Mouse (Mus musculus) ovary, postnatal 14 days (tissue): ENCODE data around the gene Tnk2.
"Not testable (repeated sequence)": the region's sequence is repeated elsewhere in the genome, so short reads cannot be mapped to it uniquely, and the experiment has no call there.

Source experiments
- DNase-seq: peaks from one replicate; pipeline ENCODE4 v3.0.0; 2022; ENCODE audit warnings: low spot score

Tnk2 gene

DNA sequence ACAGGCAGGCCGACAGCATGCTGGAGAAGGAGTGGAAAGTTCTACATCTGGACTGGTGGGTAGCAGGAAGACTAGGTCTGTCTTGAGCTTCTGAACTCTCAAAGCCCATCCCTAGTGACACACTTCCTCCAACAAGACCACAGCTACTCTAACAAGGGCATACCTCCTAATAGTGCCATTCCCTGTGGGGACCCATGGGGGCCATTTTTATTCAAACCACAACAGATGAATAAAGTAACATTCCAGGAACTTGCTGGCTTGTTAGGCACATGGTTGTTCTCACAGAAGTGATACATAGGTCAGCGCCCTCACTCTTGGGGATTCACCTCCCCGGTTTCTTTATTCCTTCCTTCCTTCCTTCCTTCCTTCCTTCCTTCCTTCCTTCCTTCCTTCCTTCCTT is 7.3 kb upstream of the Tnk2 start:
- no peak for DNase-seq

GRCm38 (mm10) chr16:32636871-32637521 is 6.7 kb upstream of the Tnk2 start:
- no peak for DNase-seq

DNA sequence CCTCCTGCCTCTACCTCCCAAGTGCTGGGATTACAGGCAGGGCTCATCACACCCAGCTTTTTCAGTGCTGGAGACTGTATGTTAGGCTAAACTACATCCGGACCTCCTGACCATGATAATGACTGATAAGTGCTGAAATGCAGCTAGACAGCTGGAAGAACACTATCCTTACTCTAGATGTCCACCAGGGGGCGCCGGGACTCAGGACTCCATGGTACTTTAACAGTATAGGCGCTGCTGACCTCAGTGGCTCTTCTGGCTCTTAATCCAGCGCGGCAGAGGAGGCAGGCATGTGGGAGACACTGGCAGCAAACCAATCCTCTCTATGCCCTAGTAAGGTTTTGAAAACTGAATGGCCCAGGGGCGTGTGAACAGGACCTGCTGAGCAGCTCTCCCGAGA is 5.2 kb upstream of the Tnk2 start:
- DNase-seq, result peak; percentile 70

GRCm38 (mm10) chr16:32640096-32640495 is 3.6 kb upstream of the Tnk2 start:
- no peak for DNase-seq

GRCm38 (mm10) chr16:32640683-32641082 is 3.0 kb upstream of the Tnk2 start:
- not testable (repeated sequence) for DNase-seq

DNA sequence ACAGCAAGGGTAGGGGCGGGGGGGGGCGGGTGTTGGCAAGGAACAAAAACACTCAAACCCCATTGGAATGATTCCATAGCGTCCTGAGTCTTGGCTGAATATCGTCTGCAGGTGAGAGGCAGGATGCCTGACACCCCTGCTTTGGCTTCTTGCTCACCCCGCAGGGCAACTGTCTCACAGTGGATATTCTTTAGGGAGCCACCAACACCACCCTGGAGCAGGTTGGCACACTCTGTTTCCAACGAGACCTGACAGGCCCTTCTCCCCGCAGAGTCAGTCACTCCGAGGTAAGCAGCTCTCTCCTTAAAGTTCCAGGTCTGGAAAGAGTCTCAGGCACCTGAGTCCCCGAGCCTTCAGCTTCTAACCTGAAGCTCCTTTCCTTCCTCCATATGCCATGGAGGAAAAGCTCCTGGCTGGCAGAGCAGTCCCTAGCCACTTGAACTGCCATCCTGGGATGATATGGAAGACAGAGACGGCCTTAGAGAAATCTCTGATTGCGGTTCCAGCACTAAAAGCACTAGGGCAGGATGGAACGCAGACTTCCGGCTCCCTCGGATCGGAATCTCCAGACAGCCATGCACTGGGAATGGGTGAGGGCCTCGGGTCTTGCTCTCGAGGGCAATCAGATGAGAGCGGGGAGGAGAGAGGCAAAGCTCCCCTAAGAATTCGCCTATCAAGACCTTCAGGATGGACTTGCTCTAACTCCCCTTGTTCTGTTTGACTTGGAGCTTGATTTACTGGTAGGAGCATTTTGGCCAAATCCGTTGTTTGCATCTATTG is 2.0 kb upstream of the Tnk2 start:
- no peak for DNase-seq

- DNase-seq, result no peak
These were observed 1.4 kb upstream of the Tnk2 start for GRCm38 (mm10) chr16:32642280-32642679.

DNA sequence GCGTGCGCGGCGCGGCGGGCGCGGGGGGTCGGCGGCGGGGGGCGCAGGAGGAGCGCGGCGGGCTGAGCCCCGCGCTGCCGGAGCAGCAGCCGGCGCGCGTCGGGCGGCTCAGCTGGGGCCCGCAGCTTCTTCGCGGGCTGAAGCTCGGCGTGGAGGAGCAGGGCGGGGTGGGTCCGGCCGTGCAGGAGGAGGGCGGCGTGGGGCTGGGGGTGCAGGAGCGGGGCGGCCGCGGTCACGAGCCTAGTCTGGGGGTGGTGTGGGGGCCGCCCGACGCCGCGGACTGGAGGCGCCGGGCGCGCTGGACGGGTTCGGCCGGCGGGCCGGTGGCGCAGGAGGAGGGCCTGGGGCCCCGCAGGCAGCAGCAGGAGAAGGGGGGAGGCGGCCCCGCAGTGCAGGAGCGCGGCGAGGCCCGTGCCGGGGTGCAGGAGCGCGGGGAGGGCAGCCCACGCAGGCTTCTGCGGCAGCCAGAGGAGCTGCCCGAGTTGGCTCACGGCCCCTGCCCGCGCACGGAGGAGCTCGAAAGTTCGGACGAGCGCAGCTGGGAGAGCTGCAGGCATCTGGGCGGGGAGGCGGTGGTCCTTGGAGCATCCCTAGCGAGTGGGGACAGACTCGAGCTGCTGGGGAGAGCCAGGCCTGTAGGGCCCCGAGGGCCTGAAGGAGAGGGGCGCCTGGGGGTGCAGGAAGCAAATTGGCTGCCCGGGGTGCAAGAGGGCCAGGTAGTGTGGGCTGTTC is 561 bp downstream of the Tnk2 start:
- DNase-seq, result no peak

- DNase-seq, result no peak
These were observed 1.1 kb downstream of the Tnk2 start for GRCm38 (mm10) chr16:32644801-32645170.

DNA sequence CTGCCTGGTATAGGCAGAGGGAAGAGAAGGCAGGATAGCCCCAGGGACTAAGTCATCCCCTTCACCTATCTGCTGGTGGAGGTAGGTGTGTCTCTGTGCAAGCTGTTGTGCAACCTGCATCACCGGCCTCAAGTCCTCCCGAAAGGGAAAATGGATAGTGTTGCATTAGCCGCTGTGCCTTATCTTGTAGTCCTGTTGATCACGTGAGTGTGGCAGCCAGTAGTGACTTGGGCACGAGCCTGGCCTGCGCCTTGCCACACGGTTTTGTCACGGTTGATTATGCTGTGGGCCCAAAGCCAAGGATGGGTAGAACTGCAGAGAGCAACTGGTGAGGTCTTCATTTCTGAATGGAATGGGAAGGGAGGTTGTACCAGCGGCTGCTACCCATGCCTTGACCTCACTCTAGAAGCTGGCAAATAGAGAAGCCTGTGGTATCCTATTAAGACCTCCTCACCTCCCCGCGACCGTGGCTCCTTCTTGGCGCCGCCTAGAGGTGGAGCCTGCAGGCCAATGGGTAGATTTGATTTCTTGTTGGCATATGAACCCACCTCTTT is 1.8 kb downstream of the Tnk2 start:
- DNase-seq, result no peak

GRCm38 (mm10) chr16:32646014-32646413 is 2.3 kb downstream of the Tnk2 start:
- DNase-seq, result no peak

DNA sequence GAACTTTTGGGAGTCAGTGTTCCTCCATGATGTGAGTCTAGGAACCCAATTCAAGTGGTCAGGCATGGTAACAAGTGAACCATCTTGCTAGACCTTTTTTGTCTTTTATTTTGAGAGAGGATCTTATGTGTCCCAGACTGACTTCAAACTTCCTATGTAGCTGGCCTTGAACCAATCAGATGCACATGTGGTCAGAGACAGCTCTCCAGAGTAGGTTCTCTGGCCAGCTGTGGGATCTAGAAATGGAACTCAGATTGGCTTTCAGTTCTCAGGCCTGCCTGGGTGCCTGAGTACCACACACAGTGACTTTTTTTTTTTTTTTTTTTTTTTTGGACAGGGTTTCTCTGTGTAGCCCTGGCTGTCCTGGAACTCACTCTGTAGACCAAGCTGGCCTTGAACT is 4.0 kb downstream of the Tnk2 start:
- DNase-seq, result no peak

DNA sequence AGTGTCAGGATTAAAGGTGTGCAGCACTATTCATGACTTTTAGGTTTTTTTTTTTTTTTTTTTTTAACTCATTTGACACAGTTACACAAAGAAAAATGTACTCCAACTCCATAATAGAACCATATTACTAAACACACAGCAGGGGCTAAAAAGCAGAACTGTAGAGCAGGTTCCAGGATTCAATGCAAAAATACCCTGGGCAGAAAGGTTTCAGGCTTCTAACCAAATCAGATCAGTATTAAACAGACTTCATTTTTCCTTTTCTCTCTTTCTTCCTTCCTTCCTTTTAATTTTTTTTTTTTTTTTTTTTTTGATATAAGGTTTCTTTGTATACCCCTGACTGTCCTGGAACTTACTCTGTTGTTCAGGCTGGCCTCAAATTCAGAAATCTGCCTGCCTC is 6.8 kb downstream of the Tnk2 start:
- no peak for DNase-seq

- no peak for DNase-seq
These were observed 7.4 kb downstream of the Tnk2 start for GRCm38 (mm10) chr16:32650974-32651618.

DNA sequence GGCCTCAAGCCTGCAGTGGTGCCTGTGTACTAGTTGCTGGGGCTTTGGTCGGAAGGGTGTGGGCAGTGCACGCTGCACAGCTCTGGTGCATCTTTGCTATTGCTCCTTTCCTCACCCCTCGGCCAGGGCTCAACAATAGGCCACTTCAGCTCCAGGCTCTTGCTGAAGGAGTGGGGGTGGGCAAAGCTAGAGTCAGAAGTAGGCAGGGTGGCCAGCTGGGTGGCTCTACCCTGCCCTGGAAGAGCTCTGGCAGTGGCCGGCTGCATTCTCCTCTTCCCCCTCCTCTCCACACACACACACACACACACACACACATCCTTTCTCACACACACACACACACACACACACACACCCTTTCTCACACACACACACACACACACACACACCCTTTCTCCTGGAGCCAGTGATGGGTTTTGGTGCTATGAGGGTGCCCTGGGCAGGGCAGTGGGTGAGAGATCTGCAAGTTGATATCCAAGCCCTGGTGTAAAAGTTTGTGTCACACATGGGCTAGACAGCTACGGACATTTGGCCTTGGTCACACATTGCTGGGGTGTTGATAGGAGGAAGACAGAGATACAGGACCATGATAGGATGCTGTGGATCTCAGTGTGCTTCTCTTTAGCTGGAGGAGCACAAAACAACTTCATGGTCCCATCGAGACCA is 10.5 kb downstream of the Tnk2 start:
- DNase-seq, result no peak

- no peak for DNase-seq
These were observed 11.9 kb downstream of the Tnk2 start for GRCm38 (mm10) chr16:32655534-32655933.

DNA sequence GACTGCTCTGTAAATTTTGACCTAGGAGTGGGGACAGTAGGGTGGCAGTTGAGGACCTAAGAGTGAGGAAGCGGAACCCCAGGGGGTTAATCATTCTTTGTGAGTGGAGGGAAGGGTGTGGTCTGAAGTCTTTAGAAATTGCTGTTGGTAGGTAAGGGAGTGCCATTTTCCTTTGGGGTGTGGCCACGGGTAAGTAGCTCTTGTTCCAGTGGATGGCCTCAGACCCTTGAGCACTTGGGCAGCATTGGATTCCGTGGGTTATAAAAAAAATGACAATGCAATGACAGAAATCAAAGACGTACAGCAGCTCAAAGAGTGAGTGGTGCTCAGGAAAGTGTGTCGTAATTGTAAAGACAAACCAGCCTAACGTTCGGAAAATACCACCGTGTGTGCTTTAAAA is 12.6 kb downstream of the Tnk2 start:
- no peak for DNase-seq

GRCm38 (mm10) chr16:32656794-32657193 is 13.1 kb downstream of the Tnk2 start:
- DNase-seq, result peak; percentile 52

DNA sequence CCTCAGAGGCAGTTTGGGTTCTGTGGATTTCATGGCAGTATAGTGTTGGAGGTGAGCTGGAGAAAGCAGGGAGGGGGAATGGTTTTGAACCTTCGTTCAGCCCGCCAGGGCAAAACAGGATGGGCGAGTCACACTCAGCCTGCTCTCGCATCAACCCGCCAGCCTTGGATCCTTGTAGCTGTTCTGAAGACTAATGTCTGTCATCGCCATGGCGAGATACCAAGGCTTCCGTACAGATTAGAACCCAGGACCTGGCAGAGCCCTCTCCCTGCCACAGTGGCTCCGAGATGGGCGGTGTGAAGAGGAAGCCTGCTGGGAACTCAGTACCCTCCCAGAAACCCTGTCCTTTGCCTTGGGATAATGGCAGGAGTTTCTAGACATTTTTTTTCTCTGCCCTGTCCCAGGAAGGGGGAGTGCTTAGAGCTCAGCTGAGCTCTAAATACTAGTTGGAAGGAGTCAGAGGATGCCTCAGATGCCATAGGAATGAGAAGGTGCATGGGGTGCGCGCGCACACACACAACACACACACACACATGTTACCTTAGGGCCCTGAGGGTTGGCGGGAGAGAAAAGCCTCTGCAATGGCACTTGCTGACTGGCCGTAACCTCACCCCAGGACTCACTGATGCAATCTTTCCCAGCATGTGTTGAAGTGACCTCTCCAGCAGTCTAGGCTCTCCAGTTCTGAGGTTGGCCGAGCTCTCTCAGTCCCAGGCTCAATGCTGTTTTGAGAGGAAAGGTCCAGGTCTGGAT is 14.0 kb downstream of the Tnk2 start:
- no peak for DNase-seq

DNA sequence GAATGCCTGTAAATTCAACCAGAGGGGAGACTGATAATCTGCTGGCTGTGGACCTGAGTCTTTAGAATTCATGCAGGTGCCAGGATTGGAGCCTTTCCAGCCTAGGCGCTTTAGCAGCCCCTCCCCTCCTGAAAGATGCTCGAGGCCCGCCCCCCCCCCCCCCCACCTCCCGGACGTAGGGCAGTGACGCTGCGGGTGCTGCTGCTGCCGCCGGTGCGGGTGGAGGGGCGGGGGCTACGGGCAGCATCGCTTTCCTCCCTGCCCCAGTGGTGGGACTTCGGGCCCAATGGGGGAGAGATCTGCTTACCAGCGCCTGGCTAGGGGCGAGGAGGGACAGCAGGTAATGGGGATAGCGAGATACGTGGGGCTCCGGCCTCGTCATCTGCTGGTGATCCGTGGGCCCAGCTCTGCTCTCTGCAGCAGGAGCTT is 15.1 kb downstream of the Tnk2 start:
- no peak for DNase-seq

DNA sequence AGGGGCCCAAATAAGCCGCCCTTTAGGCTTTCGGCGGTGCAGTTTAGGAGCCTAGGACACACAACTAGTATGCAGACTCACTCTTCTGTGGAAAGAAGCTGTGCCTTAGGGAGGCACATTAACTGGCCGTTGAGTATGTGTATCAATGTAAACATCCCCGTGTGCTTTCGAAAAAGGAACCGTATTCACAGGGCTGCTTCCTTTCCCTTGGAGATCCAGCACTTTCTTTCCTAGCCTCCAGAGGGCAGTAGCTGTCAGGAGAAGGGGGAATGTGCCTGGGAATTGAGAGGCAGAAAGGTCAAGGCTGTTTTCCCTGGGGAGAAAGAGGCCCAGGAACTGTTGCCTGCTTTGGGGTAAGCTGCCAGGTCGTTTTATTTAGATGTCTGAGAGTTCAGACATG is 15.7 kb downstream of the Tnk2 start:
- peak; percentile 68 for DNase-seq
